Mouse (Mus musculus) hindbrain, embryonic 14.5 days (tissue): ENCODE measurements around the gene Adra2a. TPM values are rescaled to one million over a fixed set of nuclear protein-coding genes. Genes with fewer than 3 reads are reported as not detected.

Experiments used
- ATAC-seq: fragments of 200-750 bp; cut with Nextera tagmentation; 2 replicates; pipeline ENCODE4 v1.8.0; 2017; ENCODE audit warnings: moderate number of reproducible peaks, mild to moderate bottlenecking, moderate TSS enrichment, moderate library complexity; ENCODE audit not compliant: low FRiP score
- DNase-seq: peaks from one replicate; pipeline ENCODE4 v3.0.0-alpha.2; 2015; ENCODE audit warnings: low spot score
- H3K27ac ChIP-seq: fragments of 300-500 bp; sonication (generic); 2 replicates; pipeline ENCODE4 v1.5.1; 2014; ENCODE audit warnings: mild to moderate bottlenecking, moderate library complexity
- H3K27me3 ChIP-seq: fragments of 300-500 bp; sonication (generic); 2 replicates; pipeline ENCODE4 v1.6.1; 2014; ENCODE audit warnings: mild to moderate bottlenecking, low read length, mixed read lengths; ENCODE audit not compliant: control insufficient read depth, insufficient read depth
- H3K36me3 ChIP-seq: fragments of 300-500 bp; sonication (generic); replicated peaks from 2 replicates; pipeline ENCODE4 v1.6.1; 2014; ENCODE audit not compliant: control insufficient read depth, insufficient read depth
- H3K4me1 ChIP-seq: fragments of 300-500 bp; sonication (generic); replicated peaks from 2 replicates; pipeline ENCODE4 v1.6.1; 2014; ENCODE audit warnings: antibody characterized with exemption, low read length, mixed read lengths; ENCODE audit not compliant: control insufficient read depth, insufficient read depth
- H3K4me2 ChIP-seq: fragments of 300-500 bp; sonication (generic); replicated peaks from 2 replicates; pipeline ENCODE4 v1.6.1; 2014; ENCODE audit warnings: mild to moderate bottlenecking, moderate library complexity
- H3K4me3 ChIP-seq: fragments of 300-500 bp; sonication (generic); replicated peaks from 2 replicates; pipeline ENCODE4 v1.5.1; 2014; ENCODE audit warnings: mild to moderate bottlenecking, low read length
- H3K9ac ChIP-seq: fragments of 300-500 bp; sonication (generic); 2 replicates; pipeline ENCODE4 v1.6.1; 2014
- H3K9me3 ChIP-seq: fragments of 300-500 bp; sonication (generic); 2 replicates; pipeline ENCODE4 v1.6.1; 2016; ENCODE audit warnings: low read length; ENCODE audit not compliant: control insufficient read depth
- WGBS: fragments of 180-500 bp; shearing (Covaris S2); extraction: QIAGEN DNeasy Blood & Tissue Kit; methylation state at CpG from one replicate; pipeline ENCODE4 v1.1.7; 2014; 5-methylcytosine and 5-hydroxymethylcytosine counted together
- polyA plus RNA-seq: library from polyadenylated mRNA; unstranded; fragments of >200 nt; fragmentation: Nextera tagmentation; extraction: Ambion mirVana; gene quantifications from 2 replicates; pipeline ENCODE4 v1.2.1, GENCODE M21; 2014

Adra2a gene
- polyA plus RNA-seq, 1 experiment from 2014 or later, result 7.5 TPM

DNA sequence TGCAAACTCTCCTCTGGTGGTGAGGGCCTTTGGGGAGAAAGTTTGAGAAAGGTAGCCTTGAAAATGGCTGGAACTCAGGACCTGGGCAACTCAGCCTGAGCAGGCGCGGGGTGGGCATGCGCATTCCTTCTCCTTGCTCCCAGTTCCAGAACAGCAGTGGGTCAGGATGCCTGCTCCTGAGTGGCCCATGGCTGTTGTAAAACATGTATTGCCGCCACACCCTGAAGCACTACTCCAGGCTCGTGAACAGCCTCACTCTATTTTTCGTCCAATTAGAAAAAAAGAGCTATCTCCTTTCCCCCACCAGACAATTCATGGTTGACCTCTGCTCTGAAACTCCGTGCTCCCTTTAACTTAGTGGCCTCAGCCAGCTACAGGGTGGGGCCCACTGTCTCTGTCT lies 24.5 kb downstream of the Adra2a start:
- no peak for ATAC-seq
- 89% methylated on average over 7 of the region's 7 CpGs for WGBS
- H3K27me3 ChIP-seq, result no peaks in the 10 kb centered on the region
- no peaks in the 10 kb centered on the region for H3K36me3 ChIP-seq
- no peaks in the 10 kb centered on the region for H3K4me1 ChIP-seq
- no peak overlapping the region for H3K27ac ChIP-seq
- DNase-seq, result no peak
- no peaks in the 10 kb centered on the region for H3K9me3 ChIP-seq
- no peak overlapping the region for H3K9ac ChIP-seq
- no peak overlapping the region for H3K4me2 ChIP-seq
- no peak overlapping the region for H3K4me3 ChIP-seq

DNA sequence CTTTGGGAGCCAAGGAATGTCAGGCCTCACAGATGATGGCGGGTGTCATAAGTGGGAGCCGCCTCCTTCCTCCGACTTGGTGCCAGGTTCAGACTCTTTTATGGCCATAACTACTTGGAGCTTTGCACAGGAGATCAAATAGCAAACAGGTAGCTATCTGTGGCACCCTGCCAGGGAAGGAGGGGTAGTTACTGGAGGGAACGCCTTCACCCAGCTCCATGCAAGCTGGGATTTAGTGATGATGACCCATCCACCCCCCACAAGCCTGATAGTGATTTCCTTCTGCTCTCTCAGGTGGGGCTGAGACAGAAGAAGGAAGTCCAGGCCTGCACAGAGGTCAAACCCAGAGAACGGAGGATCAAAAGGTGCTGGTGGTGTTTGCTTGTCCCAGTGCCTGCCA lies 26.6 kb downstream of the Adra2a start:
- no peaks in the 10 kb centered on the region for H3K36me3 ChIP-seq
- no peak overlapping the region for H3K4me3 ChIP-seq

DNA sequence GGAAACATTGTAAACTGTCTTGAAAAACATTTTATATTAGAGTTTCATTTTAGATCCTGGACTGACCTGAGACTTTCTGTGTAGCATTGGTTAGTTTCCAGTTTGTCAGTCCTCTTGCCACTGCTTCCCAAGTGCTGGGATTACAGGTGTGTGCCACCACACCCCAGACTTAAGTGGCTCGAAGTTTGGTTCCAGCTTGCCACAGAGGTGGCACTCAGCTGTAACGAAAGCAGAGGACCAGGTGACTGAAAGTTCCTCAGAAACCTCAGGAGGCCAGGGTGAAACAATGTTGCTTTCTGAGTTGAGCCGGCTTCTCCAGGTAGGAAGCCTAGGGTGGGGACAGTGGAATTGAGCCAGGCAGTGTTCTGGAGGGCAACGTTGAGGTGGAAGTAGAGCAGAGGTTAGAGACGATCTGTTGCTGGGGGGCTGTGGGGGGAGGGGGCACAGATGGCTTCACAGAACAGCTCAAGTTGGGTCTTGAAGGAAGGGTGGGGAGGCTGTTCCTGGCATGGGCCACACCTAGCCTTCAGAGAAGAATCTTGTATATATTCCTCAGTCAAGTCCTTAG lies 28.4 kb downstream of the Adra2a start:
- H3K36me3 ChIP-seq, result no peaks in the 10 kb centered on the region
- no peak overlapping the region for H3K9ac ChIP-seq
- H3K4me1 ChIP-seq, result no peaks in the 10 kb centered on the region; the same call in 1 of the 2 replicates
- no peaks in the 10 kb centered on the region for H3K27me3 ChIP-seq
- H3K9me3 ChIP-seq, result no peaks in the 10 kb centered on the region
- 83% methylated on average over 5 of the region's 5 CpGs for WGBS
- no peak overlapping the region for H3K4me2 ChIP-seq
- H3K27ac ChIP-seq, result no peak overlapping the region
- H3K4me3 ChIP-seq, result no peak overlapping the region
- no peak for DNase-seq
- no peak for ATAC-seq

More for the DNA sequence above, 26.6 kb downstream of the Adra2a start:
- WGBS, result 94% methylated on average over 5 of the region's 5 CpGs
- no peaks in the 10 kb centered on the region for H3K9me3 ChIP-seq
- no peak overlapping the region for H3K27ac ChIP-seq
- DNase-seq (no peak), ATAC-seq (no peak)
- no peaks in the 10 kb centered on the region for H3K4me1 ChIP-seq
- H3K4me2 ChIP-seq, result no peak overlapping the region
- no peaks in the 10 kb centered on the region for H3K27me3 ChIP-seq
- H3K9ac ChIP-seq, result no peak overlapping the region

- ATAC-seq, result no peak
- no peak for DNase-seq
- H3K4me1 ChIP-seq, result no peaks in the 10 kb centered on the region; the same call in 1 of the 2 replicates
- H3K4me3 ChIP-seq, result no peak overlapping the region
- H3K27ac ChIP-seq, result no peak overlapping the region
- no peaks in the 10 kb centered on the region for H3K9me3 ChIP-seq
- no peak overlapping the region for H3K4me2 ChIP-seq
- no peaks in the 10 kb centered on the region for H3K36me3 ChIP-seq
- 24% methylated on average over 10 of the region's 10 CpGs for WGBS
- H3K27me3 ChIP-seq, result no peaks in the 10 kb centered on the region
- no peak overlapping the region for H3K9ac ChIP-seq
Measured at GRCm38 (mm10) chr19:54076362-54077349, 32.7 kb downstream of the Adra2a start.

GRCm38 (mm10) chr19:54081303-54081702 lies 37.4 kb downstream of the Adra2a start:
- WGBS, result 91% methylated on average over 9 of the region's 9 CpGs
- no peak for ATAC-seq
- no peak overlapping the region for H3K4me3 ChIP-seq
- H3K27ac ChIP-seq, result no peak overlapping the region
- H3K4me1 ChIP-seq, result no peaks in the 10 kb centered on the region; the same call in 1 of the 2 replicates
- no peaks in the 10 kb centered on the region for H3K27me3 ChIP-seq
- no peak for DNase-seq
- H3K4me2 ChIP-seq, result no peak overlapping the region
- H3K9me3 ChIP-seq, result no peaks in the 10 kb centered on the region
- H3K36me3 ChIP-seq, result no peaks in the 10 kb centered on the region
- no peak overlapping the region for H3K9ac ChIP-seq

- 84% methylated on average over 9 of the region's 9 CpGs for WGBS
- no peak overlapping the region for H3K9ac ChIP-seq
- no peak for ATAC-seq
- H3K4me3 ChIP-seq, result no peak overlapping the region
- H3K36me3 ChIP-seq, result no peaks in the 10 kb centered on the region
- no peaks in the 10 kb centered on the region for H3K27me3 ChIP-seq
- no peak overlapping the region for H3K4me2 ChIP-seq
- H3K4me1 ChIP-seq, result no peaks in the 10 kb centered on the region; the same call in 1 of the 2 replicates
- H3K27ac ChIP-seq, result no peak overlapping the region
- no peaks in the 10 kb centered on the region for H3K9me3 ChIP-seq
- DNase-seq, result no peak
Measured at GRCm38 (mm10) chr19:54081716-54082165, 37.8 kb downstream of the Adra2a start.

DNA sequence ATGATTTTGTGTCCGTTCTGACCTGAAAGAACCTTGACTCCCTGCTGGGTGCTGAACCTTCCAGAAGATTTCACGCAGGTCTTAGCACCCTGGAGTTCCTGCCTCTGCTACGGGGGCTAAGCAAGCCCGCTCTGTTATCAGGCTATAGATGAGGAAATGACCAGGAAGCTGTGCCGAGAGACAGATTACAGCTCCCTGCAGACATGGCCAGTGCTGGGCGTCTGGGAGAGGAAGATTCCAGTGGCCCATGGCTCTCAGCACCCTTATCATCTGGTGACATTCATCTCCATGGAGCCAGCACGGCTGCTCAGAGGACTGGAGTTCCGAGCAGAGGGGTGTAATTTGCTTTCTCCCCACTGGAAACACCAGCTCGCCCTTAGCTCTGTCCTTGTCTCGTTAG lies 43.4 kb downstream of the Adra2a start:
- ATAC-seq (no peak), DNase-seq (no peak)
- Histone ChIP-seq H3K4me3 (no peak overlapping the region), H3K27me3 (no peaks in the 10 kb centered on the region), H3K4me1 (no peaks in the 10 kb centered on the region), H3K9ac (no peak overlapping the region), H3K4me2 (no peak overlapping the region), H3K36me3 (no peaks in the 10 kb centered on the region), H3K9me3 (no peaks in the 10 kb centered on the region), H3K27ac (no peak overlapping the region)
- WGBS, result 77% methylated on average over 10 of the region's 10 CpGs

GRCm38 (mm10) chr19:54093599-54093998 lies 49.6 kb downstream of the Adra2a start:
- DNase-seq, result no peak
- no peaks in the 10 kb centered on the region for H3K27me3 ChIP-seq
- H3K4me1 ChIP-seq, result peaks cover 7% of the 10 kb centered on the region; the same call in 1 of the 2 replicates
- H3K4me3 ChIP-seq, result no peak overlapping the region
- no peaks in the 10 kb centered on the region for H3K9me3 ChIP-seq
- H3K27ac ChIP-seq, result no peak overlapping the region
- no peak overlapping the region for H3K9ac ChIP-seq
- ATAC-seq, result no peak
- H3K36me3 ChIP-seq, result no peaks in the 10 kb centered on the region
- WGBS, result 85% methylated on average over 3 of the region's 3 CpGs
- H3K4me2 ChIP-seq, result no peak overlapping the region

- H3K36me3 ChIP-seq, result no peaks in the 10 kb centered on the region
- ATAC-seq, result no peak
- DNase-seq, result no peak
- peaks cover 7% of the 10 kb centered on the region; the same call in 1 of the 2 replicates for H3K4me1 ChIP-seq
- 59% methylated on average over 5 of the region's 5 CpGs for WGBS
- H3K27me3 ChIP-seq, result no peaks in the 10 kb centered on the region
- H3K4me3 ChIP-seq, result no peak overlapping the region
- no peak overlapping the region for H3K9ac ChIP-seq
- H3K4me2 ChIP-seq, result no peak overlapping the region
- H3K9me3 ChIP-seq, result no peaks in the 10 kb centered on the region
- H3K27ac ChIP-seq, result no peak overlapping the region
Measured at GRCm38 (mm10) chr19:54095716-54096115, 51.8 kb downstream of the Adra2a start.
